Mouse (Mus musculus): ENCODE measurements around the gene Hdac2.

Hdac2 gene

GRCm38 (mm10) chr10:36974086-36974675 lies at the start of gene Hdac2:
TSS of gene Hdac2 (plus strand) at chr10:36974544.
- peak; percentile 88 for DNase-seq (ENCODE audit: low spot score)

GRCm38 (mm10) chr10:36928212-36928611 lies 46.1 kb upstream of the Hdac2 start:
- no peak for DNase-seq (ENCODE audit: low spot score)

GRCm38 (mm10) chr10:36935863-36936262 lies 38.5 kb upstream of the Hdac2 start:
- no peak for DNase-seq (ENCODE audit: low spot score)

GRCm38 (mm10) chr10:36936271-36936670 lies 38.1 kb upstream of the Hdac2 start:
- no peak for DNase-seq (ENCODE audit: low spot score)

- no peak for DNase-seq (ENCODE audit: low spot score)
These were observed 22.6 kb upstream of the Hdac2 start for GRCm38 (mm10) chr10:36951742-36952141.

- DNase-seq (ENCODE audit: low spot score): no peak
These were observed 21.7 kb upstream of the Hdac2 start for GRCm38 (mm10) chr10:36952622-36953021.

- no peak for DNase-seq (ENCODE audit: low spot score)
These were observed 14.7 kb upstream of the Hdac2 start for GRCm38 (mm10) chr10:36959563-36960110.

- no peak for DNase-seq (ENCODE audit: low spot score)
These were observed 9.9 kb upstream of the Hdac2 start for GRCm38 (mm10) chr10:36964406-36964805.

GRCm38 (mm10) chr10:36974676-36975520 lies 554 bp downstream of the Hdac2 start:
- peak; percentile 73 for DNase-seq (ENCODE audit: low spot score)

- no peak for DNase-seq (ENCODE audit: low spot score)
These were observed 7.5 kb downstream of the Hdac2 start for GRCm38 (mm10) chr10:36981866-36982265.

GRCm38 (mm10) chr10:36992149-36992548 lies 17.8 kb downstream of the Hdac2 start:
- no peak for DNase-seq (ENCODE audit: low spot score)

GRCm38 (mm10) chr10:37000839-37001238 lies 26.5 kb downstream of the Hdac2 start:
- no peak for DNase-seq (ENCODE audit: low spot score)

- DNase-seq (ENCODE audit: low spot score): peak; percentile 89
These were observed 40.1 kb downstream of the Hdac2 start for GRCm38 (mm10) chr10:37014274-37015107.

GRCm38 (mm10) chr10:37015729-37016128 lies 41.4 kb downstream of the Hdac2 start:
- no peak for DNase-seq (ENCODE audit: low spot score)

- DNase-seq (ENCODE audit: low spot score): no peak
These were observed 41.9 kb downstream of the Hdac2 start for GRCm38 (mm10) chr10:37016200-37016599.

- peak; percentile 23 for DNase-seq (ENCODE audit: low spot score)
These were observed 50.0 kb downstream of the Hdac2 start for GRCm38 (mm10) chr10:37024301-37024700.

- no peak for DNase-seq (ENCODE audit: low spot score)
These were observed 54.3 kb downstream of the Hdac2 start for GRCm38 (mm10) chr10:37028651-37029050.

- DNase-seq (ENCODE audit: low spot score): peak; percentile 26
These were observed 60.8 kb downstream of the Hdac2 start for GRCm38 (mm10) chr10:37035090-37035497.

- no peak for DNase-seq (ENCODE audit: low spot score)
These were observed 73.3 kb downstream of the Hdac2 start for GRCm38 (mm10) chr10:37047661-37048098.

Data from adipocyte (in vitro differentiated cells).